Comparison of ENCODE assay signal across 9 mouse cellular contexts in genomic region chr14:76310278-76310677, GRCm38 (mm10).
DNase-seq lines count a peak whose midpoint lies in the region; ATAC-seq lines count a peak whose summit lies in the region.
"Had no signal": no experiment of that assay in that cellular context is flagged by ENCODE, and none has a peak within 500 bp of the region (broad histone marks: within the 10 kb centered on the region; RNA-seq: fewer than 3 reads in every experiment).

No protein-coding gene starts in this region.

- H3K9ac ChIP-seq in embryonic facial prominence, embryonic 15.5 days = no peak overlapping the region
- H3K9ac ChIP-seq: limb, embryonic 15.5 days; stomach, embryonic 15.5 days had no signal

- DNase-seq in 3134 (ENCODE audit: extremely low read depth, insufficient read length, low spot score) (peak; percentile 84), 3T3-L1 (ENCODE audit: low read depth, low spot score) (peak; percentile 19)
- peak; percentile 79 to 82 for DNase-seq in heart, postnatal 36 days
- peak; percentile 61 to 71 for DNase-seq in left cerebral cortex, postnatal 14 days (ENCODE audit: low spot score in 2 of 2)
- peak; percentile 88 to 90 for DNase-seq in right cerebral cortex, postnatal 10 days (ENCODE audit: low spot score in 2 of 2)
- no peak for DNase-seq in embryo, embryonic 11 days

- H3K36me3 ChIP-seq in embryonic facial prominence, embryonic 15.5 days = no peaks in the 10 kb centered on the region
- H3K36me3 ChIP-seq: limb, embryonic 15.5 days; stomach, embryonic 15.5 days had no signal

- no peak overlapping the region for H3K4me3 ChIP-seq in embryonic facial prominence, embryonic 15.5 days (replicated peaks)
- H3K4me3 ChIP-seq: limb, embryonic 15.5 days; stomach, embryonic 15.5 days had no signal

- H3K27me3 ChIP-seq in embryonic facial prominence, embryonic 15.5 days = no peaks in the 10 kb centered on the region
- H3K27me3 ChIP-seq: limb, embryonic 15.5 days; stomach, embryonic 15.5 days had no signal

- intact Hi-C loops in heart, postnatal 36 days (cut with DNase I) = no loop called here
- intact Hi-C loops in left cerebral cortex, postnatal 14 days (cut with DNase I) = no loop called here

- peak; percentile 43; the same call in 1 of the 2 replicates for ATAC-seq in embryonic facial prominence, embryonic 15.5 days (ENCODE audit: insufficient number of reproducible peaks, low FRiP score, low TSS enrichment, low read depth)

- no peaks in the 10 kb centered on the region for H3K9me3 ChIP-seq in embryonic facial prominence, embryonic 15.5 days (replicated peaks)
- H3K9me3 ChIP-seq: limb, embryonic 15.5 days; stomach, embryonic 15.5 days had no signal

- H3K4me1 ChIP-seq in embryonic facial prominence, embryonic 15.5 days = peaks cover 33% of the 10 kb centered on the region

- 25% methylated on average over 6 of the region's 6 CpGs for WGBS in embryonic facial prominence, embryonic 15.5 days

- no peak overlapping the region for H3K4me2 ChIP-seq in embryonic facial prominence, embryonic 15.5 days (replicated peaks)
- H3K4me2 ChIP-seq: limb, embryonic 15.5 days; stomach, embryonic 15.5 days had no signal

- H3K27ac ChIP-seq in embryonic facial prominence, embryonic 15.5 days (replicated peaks) = no peak overlapping the region
- H3K27ac ChIP-seq: limb, embryonic 15.5 days; stomach, embryonic 15.5 days had no signal
